Mouse (Mus musculus) left cerebral cortex, postnatal 14 days (tissue): ENCODE data around the gene Lgals3. TPM values are rescaled to one million over a fixed set of nuclear protein-coding genes. Genes with fewer than 3 reads are reported as not detected.
"Not testable (repeated sequence)": the region's sequence is repeated elsewhere in the genome, so short reads cannot be mapped to it uniquely, and the experiment has no call there.

ENCODE experiments used
- DNase-seq, 2 experiments: peaks; one replicate each; pipeline ENCODE4 v3.0.0; 2021 to 2022; ENCODE audit warnings: low spot score in 2 of 2, mixed read lengths in 1 of 2
- intact Hi-C: fragments of 180-260 bp; cut with DNase I; formaldehyde crosslinking; loops from one replicate; pipeline ENCODE4 v1.15.1; 2025
- long read RNA-seq, 2 experiments: library from polyadenylated mRNA; stranded (forward); transcript quantifications; one replicate each; pipeline ENCODE4 v2.0.0; 2021
- total RNA-seq, 2 experiments: library from RNA; stranded (reverse); gene quantifications; 2 replicates each; pipeline ENCODE4 v1.2.3; 2021

Lgals3 gene
- total RNA-seq: under 1 TPM; 0.34 to 0.75 TPM
- long read RNA-seq, experiment 1: 0 reads
- long read RNA-seq, experiment 2: 0 reads

GRCm38 (mm10) chr14:47367461-47367860, at the start of gene Lgals3:
Gene Lgals3 (plus strand): TSS chr14:47367751.
- intact Hi-C loops: no loop called here
- DNase-seq: peak; percentile 65 to 87

GRCm38 (mm10) chr14:47319362-47319761, 48.2 kb upstream of the Lgals3 start:
- no peak for DNase-seq
- intact Hi-C loops: no loop called here

- DNase-seq, intact Hi-C loops: not testable (repeated sequence)
These were observed 46.0 kb upstream of the Lgals3 start for GRCm38 (mm10) chr14:47321581-47321980.

- peak in 1 of 2 experiments; percentile 28 for DNase-seq
- intact Hi-C loops: no loop called here
These were observed 41.4 kb upstream of the Lgals3 start for GRCm38 (mm10) chr14:47325965-47326761.

GRCm38 (mm10) chr14:47327347-47327746, 40.2 kb upstream of the Lgals3 start:
- intact Hi-C loops: no loop called here
- DNase-seq: no peak

- intact Hi-C loops: no loop called here
- DNase-seq: no peak
These were observed 35.6 kb upstream of the Lgals3 start for GRCm38 (mm10) chr14:47331920-47332319.

- DNase-seq: peak; percentile 61 to 82
- intact Hi-C loops: loop anchor here (1.0 to 5.0 kb wide), 2 partner anchors 61 to 202 kb away; no protein-coding TSS in a partner anchor
These were observed 32.7 kb upstream of the Lgals3 start for GRCm38 (mm10) chr14:47334819-47335218.

GRCm38 (mm10) chr14:47335300-47335699, 32.3 kb upstream of the Lgals3 start:
- intact Hi-C loops: loop anchor here (5.0 kb wide), 1 partner anchor 202 kb away; no protein-coding TSS in a partner anchor
- no peak for DNase-seq

GRCm38 (mm10) chr14:47340231-47340925, 27.2 kb upstream of the Lgals3 start:
- DNase-seq: no peak
- intact Hi-C loops: no loop called here

- DNase-seq: peak in 1 of 2 experiments; percentile 31
- intact Hi-C loops: no loop called here
These were observed 25.7 kb upstream of the Lgals3 start for GRCm38 (mm10) chr14:47341811-47342291.

- intact Hi-C loops: no loop called here
- DNase-seq: no peak
These were observed 20.8 kb upstream of the Lgals3 start for GRCm38 (mm10) chr14:47346715-47347114.

- intact Hi-C loops: no loop called here
- no peak for DNase-seq
These were observed 16.6 kb upstream of the Lgals3 start for GRCm38 (mm10) chr14:47350974-47351373.

- intact Hi-C loops: no loop called here
- DNase-seq: no peak
These were observed 15.3 kb upstream of the Lgals3 start for GRCm38 (mm10) chr14:47352272-47352671.

- DNase-seq: no peak
- intact Hi-C loops: no loop called here
These were observed 14.3 kb upstream of the Lgals3 start for GRCm38 (mm10) chr14:47353240-47353639.

- no peak for DNase-seq
- intact Hi-C loops: no loop called here
These were observed 13.4 kb upstream of the Lgals3 start for GRCm38 (mm10) chr14:47354111-47354577.

- intact Hi-C loops: no loop called here
- no peak for DNase-seq
These were observed 12.6 kb upstream of the Lgals3 start for GRCm38 (mm10) chr14:47354948-47355347.

GRCm38 (mm10) chr14:47356622-47357021, 10.9 kb upstream of the Lgals3 start:
- intact Hi-C loops: no loop called here
- DNase-seq: no peak

GRCm38 (mm10) chr14:47359610-47360009, 7.9 kb upstream of the Lgals3 start:
- DNase-seq: no peak
- intact Hi-C loops: no loop called here

- no peak for DNase-seq
- intact Hi-C loops: no loop called here
These were observed 6.1 kb upstream of the Lgals3 start for GRCm38 (mm10) chr14:47361418-47361817.

- intact Hi-C loops: no loop called here
- no peak for DNase-seq
These were observed 5.7 kb upstream of the Lgals3 start for GRCm38 (mm10) chr14:47361899-47362298.
